Mouse (Mus musculus): ENCODE measurements around the gene Flii.

Flii gene

GRCm38 (mm10) chr11:60712639-60713255 is 14.3 kb downstream of the Flii start:
- no peak for DNase-seq

- no peak for DNase-seq
These were observed 15.0 kb downstream of the Flii start for GRCm38 (mm10) chr11:60712040-60712439.

- no peak for DNase-seq
These were observed 15.8 kb downstream of the Flii start for GRCm38 (mm10) chr11:60711218-60711617.

- no peak for DNase-seq
These were observed 17.3 kb downstream of the Flii start for GRCm38 (mm10) chr11:60709481-60710465.

- no peak for DNase-seq
These were observed 18.4 kb downstream of the Flii start for GRCm38 (mm10) chr11:60708631-60709030.

GRCm38 (mm10) chr11:60707672-60708071 is 19.4 kb downstream of the Flii start:
- no peak for DNase-seq

- no peak for DNase-seq
These were observed 20.2 kb downstream of the Flii start for GRCm38 (mm10) chr11:60706696-60707480.

- no peak for DNase-seq
These were observed 21.0 kb downstream of the Flii start for GRCm38 (mm10) chr11:60706076-60706475.

- no peak for DNase-seq
These were observed 21.8 kb downstream of the Flii start for GRCm38 (mm10) chr11:60705255-60705654.

- no peak for DNase-seq
These were observed 22.8 kb downstream of the Flii start for GRCm38 (mm10) chr11:60704023-60704880.

GRCm38 (mm10) chr11:60703131-60703530 is 23.9 kb downstream of the Flii start:
- DNase-seq: peak; percentile 89

- DNase-seq: no peak
These were observed 25.5 kb downstream of the Flii start for GRCm38 (mm10) chr11:60701611-60702010.

- DNase-seq: no peak
These were observed 26.5 kb downstream of the Flii start for GRCm38 (mm10) chr11:60700320-60701185.

GRCm38 (mm10) chr11:60699524-60700075 is 27.5 kb downstream of the Flii start, which contains the start of gene Llgl1:
Gene Llgl1, plus strand, starts transcription at chr11:60699723.
- peak; percentile 96 for DNase-seq

- DNase-seq: peak; percentile 79
These were observed 28.1 kb downstream of the Flii start for GRCm38 (mm10) chr11:60698806-60699523.

- peak; percentile 61 for DNase-seq
These were observed 29.5 kb downstream of the Flii start for GRCm38 (mm10) chr11:60697561-60697960.

- no peak for DNase-seq
These were observed 30.9 kb downstream of the Flii start for GRCm38 (mm10) chr11:60696165-60696564.
